Mouse (Mus musculus): ENCODE measurements at regions not wholly inside any gene's neighbourhood (a gene's known extent, or its start where the extent isn't known, plus 50 kb on each side); places are given as distances from the start of the nearest gene placed in this dataset.

- no peak for TF ChIP-seq CTCF (IDR thresholded peaks at IDR 0.05)
- TF ChIP-seq EP300 (IDR thresholded peaks at IDR 0.05), result no peak
Observed at GRCm38 (mm10) chr8:113051770-113052473, 482.1 kb downstream of the Cntnap4 start.

Data from lung, postnatal 0 days (tissue).